8 mouse cellular contexts compared by ENCODE assay signal in the genomic region with DNA sequence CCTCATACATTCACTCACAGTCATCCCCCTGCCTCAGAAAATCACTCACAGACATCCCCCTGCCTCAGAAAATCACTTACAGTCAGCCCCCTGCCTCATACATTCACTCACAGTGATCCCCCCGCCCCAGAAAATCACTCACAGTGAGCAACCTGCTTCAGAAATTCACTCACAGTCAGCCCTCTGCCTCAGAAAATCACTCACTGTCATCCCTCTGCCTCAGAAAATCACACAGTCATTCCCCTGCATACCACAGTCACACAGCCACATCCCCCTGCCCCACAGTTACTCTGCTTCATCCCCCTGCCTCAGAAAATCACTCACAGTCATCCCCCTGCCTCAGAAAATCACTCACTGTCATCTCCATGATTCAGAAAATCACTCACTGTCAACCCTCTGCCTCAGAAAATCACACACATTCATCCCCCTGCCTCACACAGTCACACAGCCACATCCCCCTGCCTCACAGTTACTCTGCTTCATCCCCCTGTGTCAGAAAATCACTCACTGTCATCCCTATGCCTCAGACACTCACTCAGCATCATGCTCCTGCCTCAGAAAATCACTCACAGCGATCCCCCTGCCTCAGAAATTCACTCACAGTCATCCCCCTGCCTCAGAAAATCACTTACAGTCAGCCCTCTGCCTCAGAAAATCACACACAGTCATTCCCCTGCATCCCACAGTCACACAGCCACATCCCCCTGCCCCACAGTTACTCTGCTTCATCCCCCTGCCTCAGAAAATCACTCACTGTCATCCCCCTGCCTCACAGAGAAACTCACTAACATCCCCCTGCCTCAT. TPM values are rescaled to one million over a fixed set of nuclear protein-coding genes. Genes with fewer than 3 reads are reported as not detected.
A peak's percentile ranks its signal among the peaks of the same experiment; 100 is the strongest.
DNase-seq lines count a peak whose midpoint lies in the region; ATAC-seq and TF ChIP-seq lines count a peak whose summit lies in the region.
"Not testable (repeated sequence)": the region's sequence is repeated elsewhere in the genome, so short reads cannot be mapped to it uniquely, and the experiment has no call there.

No protein-coding gene starts in this region.

- ATAC-seq in heart, postnatal 0 days (ENCODE audit: insufficient read depth, low read depth); kidney, postnatal 0 days (replicated peaks; ENCODE audit: low FRiP score, low read depth); lung, embryonic 14.5 days (ENCODE audit: insufficient read depth): not testable (repeated sequence)

- H3K9me3 ChIP-seq in embryonic facial prominence, embryonic 10.5 days = peaks cover 55% of the 10 kb centered on the region
- peaks cover 30% of the 10 kb centered on the region for H3K9me3 ChIP-seq in heart, postnatal 0 days (replicated peaks; ENCODE audit: control insufficient read depth, low read length)
- H3K9me3 ChIP-seq in kidney, postnatal 0 days (replicated peaks; ENCODE audit: low read length) = peaks cover 18% of the 10 kb centered on the region; the same call in 1 of the 2 replicates
- peaks cover 51% of the 10 kb centered on the region for H3K9me3 ChIP-seq in lung, embryonic 14.5 days (ENCODE audit: low read depth, low read length)

- H3K27me3 ChIP-seq in embryonic facial prominence, embryonic 10.5 days (replicated peaks; ENCODE audit: low read depth, poor library complexity, severe bottlenecking); heart, postnatal 0 days (ENCODE audit: control insufficient read depth, insufficient read depth, low read length); kidney, postnatal 0 days (ENCODE audit: insufficient read depth, low read length); lung, embryonic 14.5 days (ENCODE audit: insufficient read depth, low read length): not testable (repeated sequence)

- not testable (repeated sequence) for H3K4me2 ChIP-seq in heart, postnatal 0 days (ENCODE audit: low read depth, low read length); kidney, postnatal 0 days (ENCODE audit: low read length); lung, embryonic 14.5 days

- 39% methylated on average over 2 of the region's 2 CpGs for WGBS in embryonic facial prominence, embryonic 10.5 days
- 53% methylated on average over 2 of the region's 2 CpGs for WGBS in heart, postnatal 0 days
- 50% methylated on average over 2 of the region's 2 CpGs for WGBS in kidney, postnatal 0 days
- WGBS in lung, embryonic 14.5 days = 51% methylated on average over 2 of the region's 2 CpGs

- H3K27ac ChIP-seq in embryonic facial prominence, embryonic 10.5 days (replicated peaks) = peak overlapping the region; percentile 0
- H3K27ac ChIP-seq in heart, postnatal 0 days (ENCODE audit: low read depth); kidney, postnatal 0 days; lung, embryonic 14.5 days (ENCODE audit: low read depth): not testable (repeated sequence)

- not testable (repeated sequence) for H3K4me3 ChIP-seq in embryonic facial prominence, embryonic 10.5 days; heart, postnatal 0 days (ENCODE audit: low read depth, low read length); kidney, postnatal 0 days (replicated peaks; ENCODE audit: low read depth, low read length); lung, embryonic 14.5 days (ENCODE audit: low read depth, low read length)

- peaks cover 26% of the 10 kb centered on the region for H3K4me1 ChIP-seq in embryonic facial prominence, embryonic 10.5 days
- not testable (repeated sequence) for H3K4me1 ChIP-seq in heart, postnatal 0 days (ENCODE audit: control insufficient read depth, insufficient read depth); kidney, postnatal 0 days (replicated peaks; ENCODE audit: insufficient read depth, low read length); lung, embryonic 14.5 days (ENCODE audit: insufficient read depth)

- H3K36me3 ChIP-seq in embryonic facial prominence, embryonic 10.5 days (replicated peaks) = peaks cover 14% of the 10 kb centered on the region
- not testable (repeated sequence) for H3K36me3 ChIP-seq in heart, postnatal 0 days (replicated peaks; ENCODE audit: control insufficient read depth, insufficient read depth, low read length); kidney, postnatal 0 days (ENCODE audit: insufficient read depth, low read length)
- H3K36me3 ChIP-seq in lung, embryonic 14.5 days (ENCODE audit: insufficient read depth) = peaks cover 17% of the 10 kb centered on the region

- TF ChIP-seq CTCF in heart, postnatal 0 days (IDR thresholded peaks at IDR 0.05; ENCODE audit: low read depth) = 0 out of 2 replicates have a peak, but pooled peaks have one; percentile 7
- TF ChIP-seq CTCF in kidney, postnatal 0 days (IDR thresholded peaks at IDR 0.05; ENCODE audit: low read depth); lung, embryonic 14.5 days (IDR thresholded peaks at IDR 0.05; ENCODE audit: low read depth): not testable (repeated sequence)

- TF ChIP-seq EP300 in heart, postnatal 0 days (IDR thresholded peaks at IDR 0.05; ENCODE audit: low read depth) = not testable (repeated sequence)

- not testable (repeated sequence) for H3K9ac ChIP-seq in heart, postnatal 0 days (replicated peaks; ENCODE audit: low read depth, low read length); kidney, postnatal 0 days (ENCODE audit: low read depth, low read length); lung, embryonic 14.5 days

- peak; percentile 33 for DNase-seq in CD4-positive, CD25-positive, alpha-beta regulatory T cell, adult 2 months (ENCODE audit: low read depth, low spot score)
- DNase-seq in adrenal gland, postnatal 14 days = peak; percentile 11
- peak; percentile 31 for DNase-seq in embryonic facial prominence, embryonic 10.5 days (ENCODE audit: low spot score)
- peak; percentile 2 for DNase-seq in heart, postnatal 0 days (ENCODE audit: low spot score)
- peak; percentile 1 for DNase-seq in kidney, postnatal 0 days (ENCODE audit: low spot score)
- peak; percentile 3 for DNase-seq in lung, embryonic 14.5 days
- peak; percentile 58 for DNase-seq in neural tube, embryonic 10.5 days (ENCODE audit: extremely low spot score, low spot score)
- peak; percentile 2 for DNase-seq in thymus, postnatal 0 days (ENCODE audit: low spot score)

RNA-seq across cellular contexts. Expression of gene Gm21887, which starts 1.9 kb away (rescaled TPM):
- 129 and 342 TPM in 2 replicates for total RNA-seq in adrenal gland, postnatal 14 days (2021)
- 259 and 324 TPM in 2 replicates for polyA plus RNA-seq in embryonic facial prominence, embryonic 10.5 days (2016; fragmentation: Nextera tagmentation; extraction: Ambion mirVana)
- total RNA-seq in heart, postnatal 0 days (2014; rRNA removed; ENCODE audit: low replicate concordance) = 0.88 and 16.5 TPM in 2 replicates
- polyA plus RNA-seq in heart, postnatal 0 days (2015; fragmentation: Nextera tagmentation; extraction: Ambion mirVana) = 32.6 and 63.9 TPM in 2 replicates
- polyA plus RNA-seq in kidney, postnatal 0 days (2015; fragmentation: Nextera tagmentation; extraction: Ambion mirVana) = 41.1 and 106 TPM in 2 replicates
- 252 and 439 TPM in 2 replicates for polyA plus RNA-seq in lung, embryonic 14.5 days (2014; fragmentation: Nextera tagmentation; extraction: Ambion mirVana)
- 166 and 243 TPM in 2 replicates for polyA plus RNA-seq in thymus, postnatal 0 days (2015; fragmentation: Nextera tagmentation; extraction: Ambion mirVana)

Comparison
In these comparisons a context has a peak if more than half of its experiments do, and no peak if none do; other contexts are left out.
1. DNase-seq: peak in every context shown above with its lines; median percentile 58 in neural tube, embryonic 10.5 days; 33 in CD4-positive, CD25-positive, alpha-beta regulatory T cell, adult 2 months; 31 in embryonic facial prominence, embryonic 10.5 days; 11 in adrenal gland, postnatal 14 days; 3 in lung, embryonic 14.5 days; 2 in heart, postnatal 0 days; 2 in thymus, postnatal 0 days; 1 in kidney, postnatal 0 days.